Mouse (Mus musculus): ENCODE measurements around the gene Tnfsfm13.

DNA sequence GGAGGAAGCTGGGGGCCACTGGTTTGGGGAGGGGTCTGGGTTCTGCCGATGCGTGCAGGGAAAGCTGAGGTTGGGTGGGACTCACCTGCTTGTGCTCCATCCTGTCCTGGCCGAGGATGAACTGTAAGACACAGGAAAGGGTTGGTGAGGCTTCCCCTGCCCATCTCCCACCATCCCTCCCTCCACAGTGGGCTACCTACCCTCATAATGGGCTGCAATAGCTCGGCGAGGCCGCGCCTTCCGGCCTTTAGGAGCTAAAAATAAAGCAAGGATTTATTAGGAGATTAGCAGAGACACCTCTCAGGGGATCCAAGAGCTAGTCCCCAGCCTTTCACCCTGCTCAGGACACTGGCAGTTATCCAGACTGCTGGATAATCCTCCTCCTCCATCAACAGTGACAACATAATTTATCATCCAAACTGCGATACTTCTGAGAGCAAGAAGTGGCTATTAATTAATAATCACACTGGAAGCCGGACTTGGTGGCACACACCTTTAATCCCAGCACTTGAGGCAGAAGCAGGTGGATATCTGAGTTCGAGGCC is 2.4 kb downstream of the Tnfsfm13 start:
- no peak for TF ChIP-seq CTCF (IDR thresholded peaks at IDR 0.05; ENCODE audit: low read depth)
- TF ChIP-seq EP300 (IDR thresholded peaks at IDR 0.05; ENCODE audit: low read depth): no peak

All from liver, embryonic 14.5 days (tissue).